Mouse (Mus musculus) heart, postnatal 36 days (tissue): ENCODE measurements around the gene Nudt15. TPM values are rescaled to one million over a fixed set of nuclear protein-coding genes. Genes with fewer than 3 reads are reported as not detected.

Experiments used
- DNase-seq, 2 experiments: peaks; one replicate each; pipeline ENCODE4 v3.0.0; 2021 to 2022
- intact Hi-C: fragments of 180-260 bp; cut with DNase I; formaldehyde crosslinking; loops from one replicate; pipeline ENCODE4 v1.15.1; 2025
- total RNA-seq, 2 experiments: library from RNA; stranded (reverse); gene quantifications; 2 replicates each; pipeline ENCODE4 v1.2.3; 2021

Gene Nudt15
- total RNA-seq, 2 experiments from 2014 or later, result 6.1 to 7.6 TPM

- intact Hi-C loops, result loop anchor here (2.0 kb wide), 4 partner anchors 33 to 369 kb away; partner anchors contain the start of gene Itm2b
- peak; percentile 46 to 56 for DNase-seq
Observed at GRCm38 (mm10) chr14:73475506-73475905, 72.5 kb downstream of the Nudt15 start.

- intact Hi-C loops, result loop anchor here (2.0 to 5.0 kb wide), 5 partner anchors 34 to 368 kb away; partner anchors contain the start of gene Itm2b
- peak; percentile 25 to 56 for DNase-seq
Observed at GRCm38 (mm10) chr14:73474636-73475093, 73.4 kb downstream of the Nudt15 start.

GRCm38 (mm10) chr14:73473670-73474460 is 74.2 kb downstream of the Nudt15 start:
- DNase-seq, result peak; percentile 71 to 76
- intact Hi-C loops, result loop anchor here (2.0 to 5.0 kb wide), 6 partner anchors 23 to 367 kb away; partner anchors contain the start of gene Itm2b

GRCm38 (mm10) chr14:73472205-73472604 is 75.8 kb downstream of the Nudt15 start:
- DNase-seq, result no peak
- intact Hi-C loops, result loop anchor here (2.0 to 5.0 kb wide), 2 partner anchors 21 to 100 kb away; no protein-coding TSS in a partner anchor

GRCm38 (mm10) chr14:73470593-73470992 is 77.4 kb downstream of the Nudt15 start:
- DNase-seq, result no peak
- intact Hi-C loops, result loop anchor here (5.0 kb wide), 1 partner anchor 98 kb away; no protein-coding TSS in a partner anchor

- intact Hi-C loops, result no loop called here
- DNase-seq, result no peak
Observed at GRCm38 (mm10) chr14:73469506-73469905, 78.5 kb downstream of the Nudt15 start.

Other genes with a start within 250 kb of the Nudt15 start
- gene Rb1, start 222.4 kb downstream of the Nudt15 start, total RNA-seq, result 10 to 100 TPM; 20.9 to 22.2 TPM
- gene Itm2b, start 163.0 kb downstream of the Nudt15 start, total RNA-seq, result 100 to 1,000 TPM; 753 to 767 TPM
- gene Med4, start 38.2 kb downstream of the Nudt15 start, total RNA-seq, result 10 to 100 TPM; 21.4 to 23.9 TPM
- 100 to 1,000 TPM; 830 to 889 TPM for gene Sucla2, start 22.9 kb downstream of the Nudt15 start, total RNA-seq
- not detected for gene Gm21750, start 113.0 kb upstream of the Nudt15 start, total RNA-seq